Mouse (Mus musculus) forebrain, embryonic 16.5 days (tissue): ENCODE results near the gene Upk3bl. TPM values are rescaled to one million over a fixed set of nuclear protein-coding genes. Genes with fewer than 3 reads are reported as not detected.
"Not testable (repeated sequence)": the region's sequence is repeated elsewhere in the genome, so short reads cannot be mapped to it uniquely, and the experiment has no call there.

Source experiments
- ATAC-seq: fragments of 200-750 bp; cut with Nextera tagmentation; 2 replicates; pipeline ENCODE4 v1.8.0; 2017; ENCODE audit warnings: mild to moderate bottlenecking, moderate library complexity
- H3K27ac ChIP-seq: fragments of 300-500 bp; sonication (generic); 2 replicates; pipeline ENCODE4 v1.5.1; 2014; ENCODE audit warnings: low read length, control low read depth
- H3K27me3 ChIP-seq: fragments of 300-500 bp; sonication (generic); replicated peaks from 2 replicates; pipeline ENCODE4 v1.6.1; 2014; ENCODE audit warnings: low read length; ENCODE audit not compliant: control insufficient read depth, insufficient read depth
- H3K36me3 ChIP-seq: fragments of 300-500 bp; sonication (generic); 2 replicates; pipeline ENCODE4 v1.6.1; 2014; ENCODE audit not compliant: control insufficient read depth, insufficient read depth
- H3K4me1 ChIP-seq: fragments of 300-500 bp; sonication (generic); replicated peaks from 2 replicates; pipeline ENCODE4 v1.6.1; 2014; ENCODE audit warnings: low read length; ENCODE audit not compliant: control insufficient read depth, insufficient read depth
- H3K4me2 ChIP-seq: fragments of 300-500 bp; sonication (generic); 2 replicates; pipeline ENCODE4 v1.6.1; 2014; ENCODE audit warnings: mild to moderate bottlenecking, low read length, control low read depth
- H3K4me3 ChIP-seq: fragments of 300-500 bp; sonication (generic); replicated peaks from 2 replicates; pipeline ENCODE4 v1.5.1; 2014; ENCODE audit warnings: mild to moderate bottlenecking, low read length, control low read depth
- H3K9ac ChIP-seq: fragments of 300-500 bp; sonication (generic); replicated peaks from 2 replicates; pipeline ENCODE4 v1.6.1; 2014; ENCODE audit warnings: low read depth, low read length, control low read depth
- H3K9me3 ChIP-seq: fragments of 300-500 bp; sonication (generic); 2 replicates; pipeline ENCODE4 v1.6.1; 2016; ENCODE audit warnings: low read length; ENCODE audit not compliant: control insufficient read depth
- WGBS: fragments of 180-500 bp; shearing (Covaris S2); extraction: QIAGEN DNeasy Blood & Tissue Kit; methylation state at CpG from one replicate; pipeline ENCODE4 v1.1.7; 2014; 5-methylcytosine and 5-hydroxymethylcytosine counted together
- polyA plus RNA-seq: library from polyadenylated mRNA; unstranded; fragments of >200 nt; fragmentation: Nextera tagmentation; extraction: Ambion mirVana; gene quantifications from 2 replicates; pipeline ENCODE4 v1.2.1, GENCODE M21; 2015

The Upk3bl gene
- polyA plus RNA-seq, 1 experiment from 2014 or later: not detected

GRCm38 (mm10) chr5:136041666-136042065 is 12.6 kb upstream of the Upk3bl start:
- H3K27me3 ChIP-seq: no peaks in the 10 kb centered on the region
- ATAC-seq: no peak
- no peaks in the 10 kb centered on the region for H3K9me3 ChIP-seq
- H3K9ac ChIP-seq: no peak overlapping the region
- no peaks in the 10 kb centered on the region for H3K36me3 ChIP-seq
- no peaks in the 10 kb centered on the region for H3K4me1 ChIP-seq
- no peak overlapping the region for H3K4me2 ChIP-seq
- WGBS: 94% methylated on average over 8 of the region's 8 CpGs
- no peak overlapping the region for H3K27ac ChIP-seq
- H3K4me3 ChIP-seq: no peak overlapping the region

- Histone ChIP-seq H3K4me1 (no peaks in the 10 kb centered on the region), H3K27ac (no peak overlapping the region), H3K9ac (no peak overlapping the region), H3K4me2 (no peak overlapping the region), H3K36me3 (no peaks in the 10 kb centered on the region), H3K4me3 (no peak overlapping the region), H3K27me3 (no peaks in the 10 kb centered on the region), H3K9me3 (no peaks in the 10 kb centered on the region)
- no peak for ATAC-seq
- WGBS: 73% methylated on average over 13 of the region's 13 CpGs
Measured at GRCm38 (mm10) chr5:136044865-136045264, 9.4 kb upstream of the Upk3bl start.

GRCm38 (mm10) chr5:136045408-136045807 is 8.9 kb upstream of the Upk3bl start:
- Histone ChIP-seq H3K27me3 (no peaks in the 10 kb centered on the region), H3K36me3 (no peaks in the 10 kb centered on the region), H3K4me3 (no peak overlapping the region), H3K27ac (no peak overlapping the region), H3K4me2 (no peak overlapping the region), H3K4me1 (no peaks in the 10 kb centered on the region), H3K9ac (no peak overlapping the region), H3K9me3 (no peaks in the 10 kb centered on the region)
- no peak for ATAC-seq
- 39% methylated on average over 9 of the region's 9 CpGs for WGBS

DNA sequence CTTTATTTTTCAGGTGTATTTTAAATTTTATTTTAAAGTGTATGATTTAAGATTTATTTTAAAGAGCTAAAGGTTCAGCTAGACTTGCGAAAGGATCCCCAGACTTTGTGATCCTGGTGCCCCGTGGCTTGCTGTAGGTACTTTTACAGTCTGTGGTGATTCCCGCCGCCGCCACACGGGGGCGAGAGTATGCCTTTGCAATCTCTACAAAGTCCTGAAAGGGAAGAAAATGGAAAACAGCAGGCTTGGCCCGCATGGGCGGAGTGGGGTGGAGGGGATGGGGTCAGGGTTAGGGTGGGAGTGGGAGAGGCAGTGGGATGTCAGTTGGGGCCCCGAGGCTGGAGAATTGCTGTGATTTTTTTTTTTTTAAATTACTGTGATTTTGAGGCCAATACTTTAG is 8.3 kb upstream of the Upk3bl start:
- H3K4me3 ChIP-seq: no peak overlapping the region
- 3% methylated on average over 10 of the region's 10 CpGs for WGBS
- H3K4me2 ChIP-seq: no peak overlapping the region
- no peak overlapping the region for H3K27ac ChIP-seq
- H3K27me3 ChIP-seq: no peaks in the 10 kb centered on the region
- H3K9me3 ChIP-seq: no peaks in the 10 kb centered on the region
- no peaks in the 10 kb centered on the region for H3K36me3 ChIP-seq
- ATAC-seq: peak; percentile 52; the same call in 1 of the 2 replicates
- H3K9ac ChIP-seq: no peak overlapping the region
- no peaks in the 10 kb centered on the region for H3K4me1 ChIP-seq

DNA sequence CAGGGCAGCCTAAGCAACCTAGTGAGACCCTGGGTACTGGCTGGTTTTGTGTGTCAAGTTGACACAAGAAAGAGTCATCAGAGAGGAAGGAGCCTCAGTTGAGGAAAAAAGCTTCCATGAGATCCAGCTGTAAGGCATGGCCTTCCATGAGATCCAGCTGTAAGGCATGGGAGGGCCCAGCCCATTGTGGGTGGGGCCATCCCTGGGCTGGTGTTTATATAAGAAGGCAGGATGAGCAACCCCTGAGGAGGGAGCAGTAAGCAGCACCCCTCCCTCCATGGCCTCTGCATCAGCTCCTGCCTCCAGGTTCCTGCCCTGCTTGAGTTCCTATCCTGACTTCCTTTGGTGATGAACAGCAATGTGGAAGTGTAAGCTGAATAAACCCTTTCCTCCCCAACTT is 5.8 kb upstream of the Upk3bl start:
- not testable (repeated sequence) for H3K4me1 ChIP-seq, H3K27ac ChIP-seq, H3K4me2 ChIP-seq, H3K9ac ChIP-seq, H3K27me3 ChIP-seq, H3K9me3 ChIP-seq, ATAC-seq, H3K4me3 ChIP-seq, H3K36me3 ChIP-seq

DNA sequence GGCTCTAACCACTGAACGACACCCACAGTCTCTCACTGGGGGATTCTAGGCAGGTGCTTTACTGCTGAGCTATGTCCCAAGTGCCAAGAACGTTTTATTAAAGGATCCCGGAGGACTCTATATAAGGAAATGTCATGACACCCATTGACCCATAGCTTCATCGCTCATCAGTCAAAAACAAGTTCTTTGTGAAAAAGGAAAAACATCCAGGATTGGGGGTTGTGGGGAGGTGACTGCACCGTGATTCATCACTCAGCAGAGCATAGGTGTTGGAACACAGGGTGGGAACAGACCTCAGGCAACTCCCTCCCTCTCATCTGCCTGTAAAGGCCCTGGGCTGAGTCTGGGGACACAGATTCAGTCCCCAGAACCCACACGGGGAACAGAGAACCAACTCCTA is 4.4 kb upstream of the Upk3bl start:
- Histone ChIP-seq H3K4me3 (no peak overlapping the region), H3K9me3 (no peaks in the 10 kb centered on the region), H3K27ac (no peak overlapping the region), H3K36me3 (no peaks in the 10 kb centered on the region), H3K27me3 (no peaks in the 10 kb centered on the region), H3K9ac (no peak overlapping the region), H3K4me1 (peaks cover 6% of the 10 kb centered on the region), H3K4me2 (no peak overlapping the region)
- WGBS: 83% methylated on average over 6 of the region's 6 CpGs
- no peak for ATAC-seq

DNA sequence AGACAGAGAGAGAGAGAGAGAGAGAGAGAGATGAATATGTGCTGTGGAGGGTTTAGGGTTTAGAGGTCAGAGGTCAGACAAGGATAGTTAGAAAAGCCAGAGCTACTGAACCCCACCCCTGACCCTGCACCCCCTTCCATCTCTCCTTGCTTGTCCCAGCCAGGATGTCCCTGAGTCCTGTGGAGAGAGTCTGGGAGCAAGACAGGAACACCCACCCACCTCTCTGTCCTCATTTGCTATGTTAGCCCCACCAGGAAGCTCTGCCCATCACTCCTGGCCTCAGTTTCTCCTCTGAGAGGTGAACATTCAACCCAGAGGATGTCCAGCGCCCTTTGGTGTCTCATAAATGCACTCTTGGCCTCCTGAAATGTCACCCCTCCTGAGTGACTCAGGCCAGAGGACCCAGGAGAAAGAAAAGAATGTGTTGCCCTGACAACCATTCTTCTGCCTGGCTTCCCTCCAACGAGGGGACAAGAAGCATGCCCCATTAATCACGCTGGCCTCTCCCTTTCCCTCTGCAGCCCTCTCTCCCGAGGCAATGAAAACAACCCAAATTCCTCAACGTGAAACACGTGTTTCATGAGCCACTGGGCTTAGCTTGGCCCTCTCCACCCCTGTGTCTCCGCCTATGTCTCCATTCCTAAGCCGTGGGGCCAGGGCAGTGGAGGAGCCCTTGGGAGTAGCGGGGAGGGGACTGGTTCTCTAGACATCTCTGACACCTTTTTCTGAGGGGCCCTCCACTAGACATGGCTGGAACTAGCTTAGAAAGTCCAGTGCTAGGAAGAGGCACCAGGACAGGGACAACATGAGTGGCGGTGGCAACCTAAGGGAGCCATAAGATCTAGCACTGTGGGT is 2.8 kb upstream of the Upk3bl start:
- 4% methylated on average over 10 of the region's 10 CpGs for WGBS
- Histone ChIP-seq H3K27ac (no peak overlapping the region), H3K9me3 (no peaks in the 10 kb centered on the region)

GRCm38 (mm10) chr5:136052861-136053655 is 1.2 kb upstream of the Upk3bl start:
- Histone ChIP-seq H3K9ac (no peak overlapping the region), H3K4me3 (no peak overlapping the region), H3K27ac (no peak overlapping the region), H3K4me2 (no peak overlapping the region), H3K9me3 (no peaks in the 10 kb centered on the region), H3K4me1 (peaks cover 6% of the 10 kb centered on the region), H3K36me3 (no peaks in the 10 kb centered on the region), H3K27me3 (no peaks in the 10 kb centered on the region)
- ATAC-seq: no peak
- 85% methylated on average over 8 of the region's 8 CpGs for WGBS

More for the DNA sequence above, 2.8 kb upstream of the Upk3bl start:
- no peak overlapping the region for H3K4me3 ChIP-seq
- no peak overlapping the region for H3K4me2 ChIP-seq
- H3K27me3 ChIP-seq: no peaks in the 10 kb centered on the region
- H3K36me3 ChIP-seq: no peaks in the 10 kb centered on the region
- ATAC-seq: peak; percentile 43; the same call in 1 of the 2 replicates
- peaks cover 6% of the 10 kb centered on the region for H3K4me1 ChIP-seq
- no peak overlapping the region for H3K9ac ChIP-seq

DNA sequence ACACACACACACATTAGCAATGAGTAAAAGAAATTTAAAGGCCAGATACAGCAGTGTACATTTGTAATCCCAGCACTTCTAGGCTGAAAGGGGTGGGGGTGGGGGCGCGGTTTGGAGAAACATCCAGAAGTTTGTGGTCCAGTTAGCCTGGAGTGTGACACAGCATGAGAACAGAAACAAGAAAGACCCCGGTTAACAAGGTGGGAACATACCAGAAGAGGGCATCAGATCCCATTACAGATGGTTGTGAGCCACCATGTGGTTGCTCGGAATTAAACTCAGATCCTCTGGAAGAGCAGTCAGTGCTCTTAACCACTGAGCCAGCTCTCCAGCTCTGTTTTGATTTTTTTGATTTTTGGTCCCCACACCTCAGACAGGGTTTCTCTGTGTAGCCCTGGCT is 1.8 kb downstream of the Upk3bl start:
- no peak for ATAC-seq
- 39% methylated on average over 4 of the region's 4 CpGs for WGBS
- H3K4me3 ChIP-seq: no peak overlapping the region
- peaks cover 6% of the 10 kb centered on the region for H3K4me1 ChIP-seq
- H3K9me3 ChIP-seq: no peaks in the 10 kb centered on the region
- H3K36me3 ChIP-seq: no peaks in the 10 kb centered on the region
- H3K4me2 ChIP-seq: no peak overlapping the region
- no peak overlapping the region for H3K9ac ChIP-seq
- H3K27me3 ChIP-seq: no peaks in the 10 kb centered on the region
- no peak overlapping the region for H3K27ac ChIP-seq
